Mouse (Mus musculus) E14TG2a.4 (cell line): Measurements from ENCODE around the gene Trim71.

Source experiments
- CTCF ChIP-seq: conservative IDR thresholded peaks from 2 replicates; pipeline ENCODE4 v1.5.1; 2014; ENCODE audit warnings: low read length
- NANOG ChIP-seq: IDR thresholded peaks from 2 replicates; pipeline ENCODE4 v1.6.1; 2014; ENCODE audit warnings: borderline replicate concordance, low read length, mixed read lengths
- POU5F1 ChIP-seq: IDR thresholded peaks from 2 replicates; pipeline ENCODE4 v1.6.1; 2014; ENCODE audit warnings: low read length, borderline replicate concordance

GRCm38 (mm10) chr9:114538996-114539563 lies 25.1 kb downstream of the Trim71 start:
- TF ChIP-seq CTCF (no peak), POU5F1 (no peak), NANOG (no peak)
